Mouse (Mus musculus): ENCODE data around the gene Ttc34. TPM values are rescaled to one million over a fixed set of nuclear protein-coding genes. Genes with fewer than 3 reads are reported as not detected.
A peak's percentile ranks its signal among the peaks of the same experiment; 100 is the strongest.

Gene Ttc34
- polyA plus RNA-seq, 1 experiment from 2014 or later = not detected

DNA sequence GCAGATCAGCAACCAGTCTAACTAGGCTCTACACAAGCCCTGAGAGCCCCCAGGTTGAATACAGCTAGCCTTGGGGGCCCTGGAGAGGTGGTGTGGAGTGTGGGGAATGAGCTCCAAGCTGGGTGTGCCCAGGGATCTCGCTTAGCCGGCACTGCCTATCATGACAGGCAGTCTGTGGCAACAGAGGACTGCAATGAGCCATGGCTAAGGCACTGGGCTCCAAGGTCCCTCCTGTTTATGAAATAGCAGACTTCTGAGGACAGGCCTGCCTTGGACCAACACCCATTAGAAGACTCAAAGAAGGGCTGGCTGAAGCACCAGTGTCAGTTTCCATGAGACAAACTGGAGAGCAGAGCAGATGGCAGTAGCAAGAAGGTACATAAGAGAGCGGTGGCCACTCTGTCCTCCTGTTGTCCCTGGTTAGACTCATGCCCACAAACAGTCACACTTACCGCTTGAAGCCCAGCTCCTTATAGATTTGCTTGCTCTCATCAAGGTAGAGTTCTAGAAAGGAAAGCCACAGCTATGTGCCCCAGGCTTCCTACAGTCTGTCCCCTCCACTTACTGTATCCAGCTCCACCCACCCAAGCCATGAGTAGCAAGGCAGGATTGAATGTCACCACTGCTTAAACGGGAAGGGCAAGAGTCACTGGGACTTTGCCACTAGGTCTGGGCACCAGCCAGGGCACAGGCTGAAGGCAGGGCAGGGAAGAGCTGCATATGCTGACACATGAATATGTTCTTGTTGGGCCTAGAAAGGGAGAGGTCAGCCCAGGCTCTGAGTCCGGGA, 60.6 kb downstream of the Ttc34 start:
- Histone ChIP-seq H3K4me3 (ENCODE audit: inconsistent target) (peak overlapping the region; percentile 67), H3K79me2 (ENCODE audit: inconsistent target) (no peaks in the 10 kb centered on the region), H3K36me3 (ENCODE audit: inconsistent target) (peaks cover 9% of the 10 kb centered on the region; the same call in 1 of the 2 replicates), H3K27ac (no peak overlapping the region)
- 67% methylated on average over 6 of the region's 6 CpGs for WGBS (ENCODE audit: missing documents)

DNA sequence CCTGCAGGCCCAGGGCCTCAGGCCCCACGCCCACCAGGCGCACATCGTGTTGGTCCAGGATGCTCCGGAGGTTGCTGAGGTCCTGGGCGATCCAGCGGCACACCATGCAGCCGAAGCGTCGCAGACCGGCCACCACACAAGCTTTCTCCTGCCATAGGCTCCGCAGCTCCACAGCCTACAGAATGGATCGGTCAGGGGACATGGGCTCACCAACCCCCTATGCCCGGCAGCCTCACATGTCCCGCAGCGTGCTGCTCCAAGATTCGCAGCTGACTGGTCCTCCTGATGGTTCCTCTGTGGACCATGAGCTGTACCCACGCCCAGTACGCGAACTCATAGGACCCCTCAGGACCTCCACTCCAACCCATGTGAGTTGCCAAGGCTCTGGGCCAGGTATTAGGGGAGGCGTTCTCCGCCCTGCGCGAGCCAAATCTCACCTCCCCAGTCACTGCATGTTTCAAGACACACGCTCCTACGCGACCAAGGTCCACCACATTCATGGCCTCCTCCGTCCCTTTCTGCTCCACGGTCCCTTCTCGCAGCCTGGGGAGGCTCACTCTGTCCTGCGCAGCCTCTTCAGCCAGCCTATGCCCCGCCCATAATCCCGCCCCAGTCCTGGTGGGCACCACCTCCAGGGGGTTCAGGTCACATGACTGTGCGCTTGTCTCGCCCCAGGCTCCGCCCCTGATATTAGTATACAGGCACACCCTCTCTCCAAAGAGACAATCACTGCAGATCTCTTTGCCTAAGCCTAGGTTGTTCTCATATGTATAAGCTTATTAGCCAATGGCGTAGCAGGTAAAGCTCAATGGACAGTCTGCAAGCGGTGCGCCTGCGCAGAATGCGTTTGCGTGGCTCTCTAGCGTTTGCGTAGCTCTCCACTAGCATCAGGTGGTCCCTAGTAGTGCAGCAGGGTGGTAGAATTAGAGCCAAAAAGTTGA, 61.5 kb downstream of the Ttc34 start, which contains the start of gene Fam213b:
TSS of gene Fam213b (minus strand) at position 630 of the 941 bp plus-strand sequence.
- peaks cover 9% of the 10 kb centered on the region; the same call in 1 of the 2 replicates for H3K36me3 ChIP-seq (ENCODE audit: inconsistent target)
- H3K27ac ChIP-seq = peak within 1 kb of the TSS; percentile 24; the same call in 1 of the 2 replicates
- peak within 1 kb of the TSS; percentile 67 for H3K4me3 ChIP-seq (ENCODE audit: inconsistent target)
- no peaks in the 10 kb centered on the region for H3K79me2 ChIP-seq (ENCODE audit: inconsistent target)
- 12% methylated on average over 43 of the region's 43 CpGs for WGBS (ENCODE audit: missing documents)

DNA sequence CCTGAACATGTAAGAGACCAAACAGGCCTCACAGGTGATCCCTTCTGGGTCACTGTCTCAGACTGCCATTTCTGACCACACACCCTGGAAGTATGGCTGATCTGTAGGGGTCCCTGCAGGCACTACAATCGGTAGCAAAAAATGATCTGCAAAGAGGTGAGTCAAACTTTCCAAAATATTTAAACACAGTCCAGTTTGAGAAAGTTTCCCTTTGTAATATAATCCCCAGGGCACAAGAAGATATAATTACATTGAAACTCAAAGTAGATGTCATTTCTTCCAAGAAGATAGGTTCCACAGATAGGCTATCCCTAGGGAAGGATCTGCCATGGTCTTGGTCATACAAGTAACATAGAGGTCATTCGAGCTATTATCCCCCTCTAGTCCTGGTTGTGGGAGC, 65.1 kb downstream of the Ttc34 start:
- WGBS (ENCODE audit: missing documents) = 95% methylated on average over 2 of the region's 2 CpGs
- Histone ChIP-seq H3K4me3 (ENCODE audit: inconsistent target) (no peak overlapping the region), H3K79me2 (ENCODE audit: inconsistent target) (no peaks in the 10 kb centered on the region), H3K27ac (no peak overlapping the region), H3K36me3 (ENCODE audit: inconsistent target) (no peaks in the 10 kb centered on the region)

DNA sequence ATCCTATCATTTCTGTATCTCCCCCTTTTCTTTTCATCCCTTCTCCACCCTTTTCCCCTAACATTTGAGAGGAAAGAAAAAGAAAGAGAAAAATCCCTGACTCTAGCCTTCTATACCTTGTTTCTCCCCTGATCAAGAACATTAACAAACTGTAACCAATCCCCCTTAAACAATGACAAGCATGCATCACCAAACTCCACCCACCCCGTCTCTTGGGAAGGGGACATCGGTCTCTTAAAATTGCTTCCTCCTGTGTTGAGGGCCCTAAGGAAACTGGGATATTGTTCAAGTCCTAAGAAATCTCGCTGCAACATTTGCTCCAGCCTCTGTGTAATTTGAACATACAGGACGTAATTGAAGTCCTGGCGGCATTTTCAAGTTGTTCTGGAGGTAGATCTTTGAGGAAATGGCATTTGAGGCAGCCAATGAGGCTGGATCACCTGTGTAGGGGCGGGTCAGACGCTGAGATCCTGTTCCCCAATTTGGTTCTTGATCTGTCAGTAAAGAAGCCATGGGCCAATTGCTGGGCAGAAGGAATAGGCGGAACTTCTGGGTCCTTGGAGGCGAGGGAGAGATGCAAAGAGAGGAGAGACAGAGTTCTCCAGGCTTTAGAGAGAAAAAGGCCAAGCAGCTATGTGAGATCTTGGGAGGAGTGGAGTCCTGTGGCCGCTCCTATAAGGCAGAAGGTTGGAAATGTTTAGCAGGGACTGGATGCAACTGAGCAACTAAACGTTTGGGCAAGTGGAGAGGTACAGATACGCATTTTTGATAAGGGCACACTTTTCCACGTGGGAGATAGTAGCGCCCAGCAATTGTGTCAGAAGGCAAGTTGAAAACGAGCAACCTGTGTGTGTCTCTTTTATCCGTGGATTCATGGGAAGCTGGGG, 67.2 kb downstream of the Ttc34 start:
- no peaks in the 10 kb centered on the region for H3K36me3 ChIP-seq (ENCODE audit: inconsistent target)
- WGBS (ENCODE audit: missing documents) = 5% methylated on average over 16 of the region's 16 CpGs
- no peaks in the 10 kb centered on the region for H3K79me2 ChIP-seq (ENCODE audit: inconsistent target)
- peak overlapping the region; percentile 35 for H3K4me3 ChIP-seq (ENCODE audit: inconsistent target)
- H3K27ac ChIP-seq = no peak overlapping the region

DNA sequence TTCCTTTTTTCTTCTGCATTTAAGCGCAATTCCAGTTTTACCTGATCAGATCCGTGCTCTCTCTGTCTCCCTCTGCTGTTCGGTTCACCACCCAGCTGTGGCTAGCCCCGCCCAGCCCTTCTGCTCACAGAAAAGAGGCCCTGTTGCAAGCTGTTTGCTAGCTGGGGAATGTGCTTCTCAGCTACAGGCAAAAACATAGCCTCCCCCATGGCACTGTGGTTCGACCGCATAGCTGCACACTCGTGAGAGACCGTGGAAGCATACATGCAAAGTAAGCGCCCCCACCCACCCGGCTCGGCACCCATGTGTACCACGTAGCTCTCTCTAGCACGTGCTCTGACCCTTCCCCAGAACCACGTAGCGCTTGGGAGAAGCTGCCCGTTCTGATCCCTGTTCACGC, 70.6 kb downstream of the Ttc34 start:
- Histone ChIP-seq H3K36me3 (ENCODE audit: inconsistent target) (no peaks in the 10 kb centered on the region), H3K4me3 (ENCODE audit: inconsistent target) (no peak overlapping the region), H3K79me2 (ENCODE audit: inconsistent target) (no peaks in the 10 kb centered on the region), H3K27ac (no peak overlapping the region)
- WGBS (ENCODE audit: missing documents) = 48% methylated on average over 17 of the region's 17 CpGs

DNA sequence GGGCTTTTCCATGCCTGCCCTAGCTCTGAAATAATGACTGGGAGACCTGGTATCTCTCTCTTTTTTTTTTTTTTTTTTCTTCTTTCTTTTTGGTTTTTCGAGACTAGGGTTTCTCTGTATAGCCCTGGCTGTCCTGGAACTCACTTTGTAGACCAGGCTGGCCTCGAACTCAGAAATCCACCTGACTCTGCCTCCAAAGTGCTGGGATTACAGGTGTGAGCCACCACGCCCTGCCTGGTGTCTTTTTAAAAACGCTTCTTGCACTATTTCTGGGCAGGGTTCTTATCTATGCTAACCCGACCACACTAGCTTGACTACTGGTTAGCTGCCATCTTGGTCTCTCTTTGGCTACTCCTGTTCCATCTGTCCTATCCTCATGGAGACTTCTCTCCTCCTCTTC, 71.2 kb downstream of the Ttc34 start:
- H3K4me3 ChIP-seq (ENCODE audit: inconsistent target) = no peak overlapping the region
- no peaks in the 10 kb centered on the region for H3K36me3 ChIP-seq (ENCODE audit: inconsistent target)
- WGBS (ENCODE audit: missing documents) = 90% methylated on average over 5 of the region's 5 CpGs
- no peaks in the 10 kb centered on the region for H3K79me2 ChIP-seq (ENCODE audit: inconsistent target)
- H3K27ac ChIP-seq = no peak overlapping the region

DNA sequence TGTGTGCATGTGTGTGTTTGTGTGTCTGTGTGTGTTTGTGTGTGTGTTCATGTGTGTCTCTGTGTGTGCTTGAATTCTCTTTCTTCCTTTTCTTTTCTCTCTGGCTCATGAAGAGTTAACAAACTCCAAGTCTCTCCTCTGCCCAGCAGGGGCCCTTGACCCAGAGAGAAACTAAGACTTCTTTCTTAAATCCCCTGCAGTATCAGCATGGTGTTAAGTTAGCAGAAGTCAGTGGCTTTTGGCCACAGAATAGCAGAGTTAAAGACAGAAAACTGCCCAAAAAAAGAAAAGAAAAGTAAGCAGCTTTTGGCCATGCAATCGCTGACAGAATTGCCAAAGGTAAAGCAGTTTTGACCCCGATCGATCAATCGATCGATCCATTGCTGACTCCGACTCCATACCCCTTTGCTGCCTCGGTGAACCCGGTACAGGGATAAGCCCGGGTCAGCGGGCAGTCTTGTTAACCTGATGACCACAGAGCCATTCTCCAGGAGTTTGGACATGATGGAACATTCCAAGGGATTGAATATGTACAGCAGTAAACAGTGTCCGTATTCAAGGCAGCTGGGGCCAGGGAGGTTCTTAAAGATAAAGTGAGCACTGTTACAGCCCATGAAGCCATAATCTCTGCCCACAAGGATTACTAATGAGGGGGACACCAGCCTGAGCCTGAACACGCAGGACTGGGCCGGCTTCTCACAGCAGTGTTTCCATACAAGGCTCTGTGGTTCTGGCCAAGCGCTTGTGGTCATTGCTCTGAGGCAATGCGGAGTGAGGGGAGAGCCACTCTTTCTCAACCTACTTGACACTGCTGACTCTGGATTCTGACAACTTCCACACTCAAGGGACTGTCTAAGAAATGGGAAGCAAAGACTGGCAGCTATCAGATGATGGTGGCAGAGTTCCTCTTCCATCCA, 73.6 kb downstream of the Ttc34 start:
- WGBS (ENCODE audit: missing documents) = 49% methylated on average over 14 of the region's 15 CpGs
- H3K79me2 ChIP-seq (ENCODE audit: inconsistent target) = no peaks in the 10 kb centered on the region

DNA sequence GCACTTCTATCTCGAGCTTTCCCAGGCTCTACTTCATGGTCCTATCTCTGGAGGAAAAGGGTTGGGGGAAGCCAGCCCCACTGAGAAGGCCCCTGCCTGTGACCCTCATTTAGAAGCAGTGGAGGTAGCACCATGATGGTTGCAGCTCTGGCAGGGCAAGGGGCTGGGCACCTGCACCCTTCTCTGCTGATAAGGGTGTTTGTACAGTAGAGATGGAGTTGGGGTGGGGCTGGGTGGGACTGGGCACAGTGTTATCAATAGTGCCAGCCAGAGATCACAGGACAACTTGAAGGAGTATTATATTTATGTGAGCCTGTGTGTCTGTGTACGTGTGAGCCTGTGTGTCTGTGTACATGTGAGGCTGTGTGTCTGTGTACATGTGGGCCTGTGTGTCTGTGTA, 74.4 kb downstream of the Ttc34 start:
- peak overlapping the region; percentile 88 for H3K27ac ChIP-seq
- no peak overlapping the region for H3K4me3 ChIP-seq (ENCODE audit: inconsistent target)
- no peaks in the 10 kb centered on the region for H3K36me3 ChIP-seq (ENCODE audit: inconsistent target)
- no peaks in the 10 kb centered on the region for H3K79me2 ChIP-seq (ENCODE audit: inconsistent target)
- WGBS (ENCODE audit: missing documents) = 75% methylated on average over 2 of the region's 2 CpGs

More for the DNA sequence above, 73.6 kb downstream of the Ttc34 start:
- H3K36me3 ChIP-seq (ENCODE audit: inconsistent target) = no peaks in the 10 kb centered on the region
- peak overlapping the region; percentile 88 for H3K27ac ChIP-seq
- no peak overlapping the region for H3K4me3 ChIP-seq (ENCODE audit: inconsistent target)

DNA sequence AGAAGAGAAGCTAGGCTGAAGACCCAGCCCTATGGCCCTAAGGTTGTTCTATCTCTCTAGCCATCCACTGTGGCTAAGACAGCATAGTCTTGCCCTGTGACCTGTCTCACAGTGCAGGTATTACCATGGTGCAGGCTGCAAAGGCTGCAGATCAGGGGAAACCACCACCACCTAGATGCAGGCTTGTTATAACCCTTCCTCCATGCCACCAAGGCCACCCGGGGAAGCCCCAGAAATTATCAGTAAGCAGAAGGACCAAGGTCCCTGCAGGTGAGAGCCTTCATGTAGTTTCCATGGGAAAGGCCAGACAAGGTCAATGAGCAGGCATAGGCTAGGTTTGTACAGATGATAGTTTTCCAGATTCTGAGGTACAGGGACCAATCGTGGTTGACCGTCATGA, 76.6 kb downstream of the Ttc34 start:
- H3K27ac ChIP-seq = no peak overlapping the region
- 100% methylated on average over 3 of the region's 3 CpGs for WGBS (ENCODE audit: missing documents)
- H3K79me2 ChIP-seq (ENCODE audit: inconsistent target) = no peaks in the 10 kb centered on the region
- H3K4me3 ChIP-seq (ENCODE audit: inconsistent target) = no peak overlapping the region
- peaks cover 18% of the 10 kb centered on the region for H3K36me3 ChIP-seq (ENCODE audit: inconsistent target)

DNA sequence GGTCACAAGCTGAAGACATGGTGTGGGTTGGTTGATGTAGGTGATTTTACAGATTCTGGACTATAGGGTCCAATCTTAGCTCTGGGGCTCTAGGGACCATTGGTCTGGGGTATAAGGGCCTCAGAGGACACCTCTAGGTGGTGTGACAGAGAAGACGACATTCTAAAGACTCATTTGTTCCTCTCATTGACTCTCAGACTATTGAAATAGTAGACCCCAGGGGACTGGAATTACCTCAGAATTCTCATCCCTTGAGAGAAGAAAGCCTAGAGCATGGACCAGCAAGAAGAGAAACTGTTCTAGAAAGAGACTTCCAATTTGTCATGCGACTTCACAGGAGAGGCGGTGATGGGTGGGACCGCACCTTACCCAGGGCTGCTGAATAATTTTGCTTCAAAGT, 77.0 kb downstream of the Ttc34 start:
- H3K4me3 ChIP-seq (ENCODE audit: inconsistent target) = no peak overlapping the region
- 97% methylated on average over 4 of the region's 4 CpGs for WGBS (ENCODE audit: missing documents)
- H3K36me3 ChIP-seq (ENCODE audit: inconsistent target) = peaks cover 20% of the 10 kb centered on the region
- H3K27ac ChIP-seq = no peak overlapping the region
- H3K79me2 ChIP-seq (ENCODE audit: inconsistent target) = no peaks in the 10 kb centered on the region

DNA sequence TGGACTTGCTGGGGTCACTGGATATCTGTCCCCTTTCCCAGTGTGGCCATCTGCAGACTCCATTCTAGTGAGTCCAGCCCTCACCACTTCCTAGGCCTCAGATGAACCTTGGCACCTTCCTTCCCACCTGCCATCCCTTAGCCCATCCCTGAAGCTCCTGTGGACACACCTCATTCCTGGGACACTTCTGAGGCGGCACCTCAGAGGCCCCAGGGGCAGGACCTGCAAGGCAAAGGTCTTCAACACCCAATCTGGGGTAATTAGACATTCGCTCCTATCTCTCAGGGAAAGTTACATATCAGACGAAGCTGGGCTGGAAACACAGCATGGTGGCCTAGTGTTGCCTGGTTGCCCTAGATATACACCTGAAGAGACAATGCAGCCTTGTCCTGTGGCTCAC, 77.4 kb downstream of the Ttc34 start:
- no peak overlapping the region for H3K27ac ChIP-seq
- no peaks in the 10 kb centered on the region for H3K79me2 ChIP-seq (ENCODE audit: inconsistent target)
- H3K4me3 ChIP-seq (ENCODE audit: inconsistent target) = no peak overlapping the region
- 89% methylated on average over 3 of the region's 3 CpGs for WGBS (ENCODE audit: missing documents)
- peaks cover 20% of the 10 kb centered on the region for H3K36me3 ChIP-seq (ENCODE audit: inconsistent target)

DNA sequence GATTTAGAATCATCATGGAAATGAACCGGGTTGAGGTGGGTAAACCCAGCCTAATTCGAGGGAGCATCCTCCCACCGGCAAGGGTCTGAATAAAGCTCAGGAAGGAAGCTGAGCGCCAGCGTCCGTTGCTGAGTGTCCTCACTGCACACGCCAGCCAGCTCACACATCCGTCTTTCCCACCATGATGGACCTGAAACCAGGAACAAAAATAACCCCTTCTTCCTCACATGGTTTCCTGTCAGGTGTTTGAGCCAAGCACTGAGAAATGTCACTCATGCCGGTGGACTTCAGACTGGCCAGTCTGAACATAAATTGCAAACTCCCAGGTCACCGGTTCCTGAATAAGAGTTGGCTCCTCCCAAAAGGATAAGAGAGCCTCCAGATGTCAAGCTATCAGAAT, 78.0 kb downstream of the Ttc34 start:
- no peaks in the 10 kb centered on the region for H3K79me2 ChIP-seq (ENCODE audit: inconsistent target)
- H3K27ac ChIP-seq = 0 out of 2 replicates have a peak overlapping the region, but pooled peaks have one; percentile 13
- WGBS (ENCODE audit: missing documents) = 12% methylated on average over 10 of the region's 10 CpGs
- H3K36me3 ChIP-seq (ENCODE audit: inconsistent target) = peaks cover 24% of the 10 kb centered on the region
- no peak overlapping the region for H3K4me3 ChIP-seq (ENCODE audit: inconsistent target)

DNA sequence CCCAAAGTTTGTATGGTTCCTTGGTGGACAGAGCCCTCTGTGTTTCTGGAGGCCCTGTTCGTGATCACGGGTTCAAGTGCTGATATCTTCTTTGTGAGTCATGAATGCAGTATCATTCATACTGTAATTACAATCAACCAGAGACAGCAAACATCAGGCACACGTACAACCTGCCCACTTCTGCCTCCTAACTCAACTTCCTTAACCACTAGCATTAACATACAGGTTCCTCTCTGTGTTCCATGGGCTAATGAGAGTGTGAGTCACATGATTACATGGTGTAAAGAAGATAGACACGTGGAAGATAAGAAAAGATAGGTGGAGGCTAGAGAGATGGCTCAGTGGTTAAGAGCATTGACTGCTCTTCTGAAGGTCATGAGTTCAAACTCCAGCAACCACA, 79.4 kb downstream of the Ttc34 start:
- H3K79me2 ChIP-seq (ENCODE audit: inconsistent target) = no peaks in the 10 kb centered on the region
- H3K27ac ChIP-seq = no peak overlapping the region
- no peak overlapping the region for H3K4me3 ChIP-seq (ENCODE audit: inconsistent target)
- WGBS (ENCODE audit: missing documents) = 74% methylated on average over 4 of the region's 4 CpGs
- peaks cover 29% of the 10 kb centered on the region for H3K36me3 ChIP-seq (ENCODE audit: inconsistent target)
